Mouse (Mus musculus) CH12.LX (cell line): Measurements from ENCODE around the gene Lyve1.
"Not testable (repeated sequence)": the region's sequence is repeated elsewhere in the genome, so short reads cannot be mapped to it uniquely, and the experiment has no call there.

Source experiments
- EP300 ChIP-seq: IDR thresholded peaks from 2 replicates; pipeline ENCODE4 v1.6.1; 2011; ENCODE audit warnings: low read length, improper control_type of control experiment
- ZNF384 ChIP-seq: IDR thresholded peaks from 2 replicates; pipeline ENCODE4 v1.6.1; 2012; ENCODE audit warnings: low read depth, low read length, improper control_type of control experiment, inconsistent platforms

DNA sequence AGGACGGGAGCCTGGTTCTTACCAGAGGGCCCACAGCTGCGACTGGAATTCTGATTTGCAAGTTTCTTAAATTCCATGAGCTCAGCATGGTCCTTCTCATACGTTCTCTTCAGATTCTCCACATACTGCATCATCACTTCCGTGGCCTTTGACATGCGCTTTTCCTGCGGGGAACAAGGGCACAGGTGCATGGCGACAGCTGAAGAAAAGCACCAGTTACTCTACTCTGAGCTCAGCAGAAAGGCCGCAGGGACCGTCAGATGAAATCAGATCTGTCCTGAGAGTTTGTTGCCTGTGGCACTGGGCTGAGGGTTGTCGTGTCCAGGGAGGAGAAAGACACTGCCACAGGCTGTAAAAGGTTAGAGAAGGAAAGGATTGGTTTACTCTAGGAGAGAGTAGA, 32.7 kb upstream of the Lyve1 start:
- TF ChIP-seq EP300, ZNF384: not testable (repeated sequence)
